Mouse (Mus musculus): ENCODE results near the gene Muc4. TPM values are rescaled to one million over a fixed set of nuclear protein-coding genes. Genes with fewer than 3 reads are reported as not detected.
A peak's percentile ranks its signal among the peaks of the same experiment; 100 is the strongest.

Gene Muc4
- polyA plus RNA-seq, 1 experiment from 2014 or later, result 2.3 TPM

- no peak for ATAC-seq (ENCODE audit: insufficient number of reproducible peaks, low FRiP score, low TSS enrichment, low read depth)
Measured at GRCm38 (mm10) chr16:32776676-32777075, 41.0 kb downstream of the Muc4 start.

GRCm38 (mm10) chr16:32778956-32779355 is 43.3 kb downstream of the Muc4 start:
- ATAC-seq (ENCODE audit: insufficient number of reproducible peaks, low FRiP score, low TSS enrichment, low read depth), result no peak
- H3K27me3 ChIP-seq, result 0 out of 2 replicates have a peak, but pooled peaks cover 3% of the 10 kb centered on the region
- H3K4me3 ChIP-seq (replicated peaks), result no peak overlapping the region
- no peaks in the 10 kb centered on the region for H3K4me1 ChIP-seq
- 59% methylated on average over 8 of the region's 8 CpGs for WGBS
- no peak overlapping the region for H3K9ac ChIP-seq
- H3K9me3 ChIP-seq (replicated peaks), result no peaks in the 10 kb centered on the region
- H3K4me2 ChIP-seq (replicated peaks), result no peak overlapping the region
- no peaks in the 10 kb centered on the region for H3K36me3 ChIP-seq
- no peak overlapping the region for H3K27ac ChIP-seq (replicated peaks)

More at GRCm38 (mm10) chr16:32776676-32777075, 41.0 kb downstream of the Muc4 start:
- H3K4me1 ChIP-seq, result no peaks in the 10 kb centered on the region
- 77% methylated on average over 10 of the region's 10 CpGs for WGBS
- H3K4me3 ChIP-seq (replicated peaks), result no peak overlapping the region
- no peak overlapping the region for H3K27ac ChIP-seq (replicated peaks)
- no peaks in the 10 kb centered on the region for H3K9me3 ChIP-seq (replicated peaks)
- H3K27me3 ChIP-seq, result 0 out of 2 replicates have a peak, but pooled peaks cover 3% of the 10 kb centered on the region
- H3K4me2 ChIP-seq (replicated peaks), result no peak overlapping the region
- no peaks in the 10 kb centered on the region for H3K36me3 ChIP-seq
- no peak overlapping the region for H3K9ac ChIP-seq

GRCm38 (mm10) chr16:32783324-32784062 is 47.8 kb downstream of the Muc4 start:
- no peaks in the 10 kb centered on the region for H3K36me3 ChIP-seq
- no peak; the same call in 1 of the 2 replicates for ATAC-seq (ENCODE audit: insufficient number of reproducible peaks, low FRiP score, low TSS enrichment, low read depth)
- H3K4me3 ChIP-seq (replicated peaks), result no peak overlapping the region
- no peak overlapping the region for H3K9ac ChIP-seq
- no peak overlapping the region for H3K4me2 ChIP-seq (replicated peaks)
- H3K27me3 ChIP-seq, result no peaks in the 10 kb centered on the region
- H3K4me1 ChIP-seq, result no peaks in the 10 kb centered on the region
- H3K27ac ChIP-seq (replicated peaks), result no peak overlapping the region
- H3K9me3 ChIP-seq (replicated peaks), result no peaks in the 10 kb centered on the region
- 52% methylated on average over 5 of the region's 5 CpGs for WGBS

GRCm38 (mm10) chr16:32784840-32785239 is 49.2 kb downstream of the Muc4 start:
- no peak overlapping the region for H3K9ac ChIP-seq
- H3K4me3 ChIP-seq (replicated peaks), result no peak overlapping the region
- H3K27me3 ChIP-seq, result no peaks in the 10 kb centered on the region
- H3K9me3 ChIP-seq (replicated peaks), result no peaks in the 10 kb centered on the region
- WGBS, result 78% methylated on average over 13 of the region's 13 CpGs
- no peak overlapping the region for H3K4me2 ChIP-seq (replicated peaks)
- H3K36me3 ChIP-seq, result no peaks in the 10 kb centered on the region
- ATAC-seq (ENCODE audit: insufficient number of reproducible peaks, low FRiP score, low TSS enrichment, low read depth), result no peak
- H3K4me1 ChIP-seq, result no peaks in the 10 kb centered on the region
- no peak overlapping the region for H3K27ac ChIP-seq (replicated peaks)

GRCm38 (mm10) chr16:32790056-32790455 is 54.4 kb downstream of the Muc4 start:
- H3K27me3 ChIP-seq, result no peaks in the 10 kb centered on the region
- no peak overlapping the region for H3K4me3 ChIP-seq (replicated peaks)
- no peak for ATAC-seq (ENCODE audit: insufficient number of reproducible peaks, low FRiP score, low TSS enrichment, low read depth)
- H3K36me3 ChIP-seq, result no peaks in the 10 kb centered on the region
- H3K4me2 ChIP-seq (replicated peaks), result no peak overlapping the region
- no peak overlapping the region for H3K27ac ChIP-seq (replicated peaks)
- 89% methylated on average over 5 of the region's 5 CpGs for WGBS
- H3K9me3 ChIP-seq (replicated peaks), result no peaks in the 10 kb centered on the region
- H3K9ac ChIP-seq, result no peak overlapping the region
- H3K4me1 ChIP-seq, result no peaks in the 10 kb centered on the region

- H3K36me3 ChIP-seq, result no peaks in the 10 kb centered on the region
- H3K27ac ChIP-seq (replicated peaks), result no peak overlapping the region
- ATAC-seq (ENCODE audit: insufficient number of reproducible peaks, low FRiP score, low TSS enrichment, low read depth), result no peak
- H3K4me3 ChIP-seq (replicated peaks), result no peak overlapping the region
- H3K27me3 ChIP-seq, result no peaks in the 10 kb centered on the region
- H3K4me1 ChIP-seq, result 0 out of 2 replicates have a peak, but pooled peaks cover 4% of the 10 kb centered on the region
- H3K9ac ChIP-seq, result no peak overlapping the region
- WGBS, result 82% methylated on average over 1 of the region's 1 CpGs
- H3K9me3 ChIP-seq (replicated peaks), result no peaks in the 10 kb centered on the region
- H3K4me2 ChIP-seq (replicated peaks), result no peak overlapping the region
Measured at GRCm38 (mm10) chr16:32795177-32795576, 59.5 kb downstream of the Muc4 start.

GRCm38 (mm10) chr16:32796676-32797425 is 61.2 kb downstream of the Muc4 start:
- no peak for ATAC-seq (ENCODE audit: insufficient number of reproducible peaks, low FRiP score, low TSS enrichment, low read depth)
- Histone ChIP-seq H3K9me3 (replicated peaks) (no peaks in the 10 kb centered on the region), H3K4me3 (replicated peaks) (no peak overlapping the region), H3K27ac (replicated peaks) (no peak overlapping the region), H3K4me1 (0 out of 2 replicates have a peak, but pooled peaks cover 4% of the 10 kb centered on the region), H3K9ac (no peak overlapping the region), H3K27me3 (no peaks in the 10 kb centered on the region), H3K4me2 (replicated peaks) (no peak overlapping the region), H3K36me3 (no peaks in the 10 kb centered on the region)
- 52% methylated on average over 14 of the region's 14 CpGs for WGBS

- H3K27me3 ChIP-seq, result no peaks in the 10 kb centered on the region
- H3K9ac ChIP-seq, result no peak within 1 kb of the TSS
- no peak for ATAC-seq (ENCODE audit: insufficient number of reproducible peaks, low FRiP score, low TSS enrichment, low read depth)
- H3K4me3 ChIP-seq (replicated peaks), result no peak within 1 kb of the TSS
- no peak within 1 kb of the TSS for H3K4me2 ChIP-seq (replicated peaks)
- H3K4me1 ChIP-seq, result 0 out of 2 replicates have a peak, but pooled peaks cover 4% of the 10 kb centered on the region
- 80% methylated on average over 3 of the region's 3 CpGs for WGBS
- no peak within 1 kb of the TSS for H3K27ac ChIP-seq (replicated peaks)
- no peaks in the 10 kb centered on the region for H3K9me3 ChIP-seq (replicated peaks)
- no peaks in the 10 kb centered on the region for H3K36me3 ChIP-seq
Measured at GRCm38 (mm10) chr16:32797426-32797689, 61.7 kb downstream of the Muc4 start, which contains the start of gene Muc20. TSS of gene Muc20 (minus strand) at chr16:32797435.

GRCm38 (mm10) chr16:32803252-32803853 is 67.7 kb downstream of the Muc4 start:
- Histone ChIP-seq H3K27ac (replicated peaks) (peak overlapping the region; percentile 55), H3K4me2 (replicated peaks) (no peak overlapping the region), H3K9me3 (replicated peaks) (no peaks in the 10 kb centered on the region), H3K9ac (no peak overlapping the region), H3K36me3 (no peaks in the 10 kb centered on the region), H3K4me3 (replicated peaks) (no peak overlapping the region), H3K4me1 (peaks cover 7% of the 10 kb centered on the region), H3K27me3 (no peaks in the 10 kb centered on the region)
- 44% methylated on average over 6 of the region's 6 CpGs for WGBS
- ATAC-seq (ENCODE audit: insufficient number of reproducible peaks, low FRiP score, low TSS enrichment, low read depth), result peak; percentile 53

GRCm38 (mm10) chr16:32803901-32804300 is 68.2 kb downstream of the Muc4 start:
- Histone ChIP-seq H3K27ac (replicated peaks) (no peak overlapping the region), H3K36me3 (no peaks in the 10 kb centered on the region), H3K4me1 (peaks cover 7% of the 10 kb centered on the region), H3K4me3 (replicated peaks) (no peak overlapping the region), H3K27me3 (no peaks in the 10 kb centered on the region), H3K9me3 (replicated peaks) (no peaks in the 10 kb centered on the region), H3K9ac (no peak overlapping the region), H3K4me2 (replicated peaks) (no peak overlapping the region)
- 40% methylated on average over 5 of the region's 5 CpGs for WGBS
- ATAC-seq (ENCODE audit: insufficient number of reproducible peaks, low FRiP score, low TSS enrichment, low read depth), result no peak

- Histone ChIP-seq H3K27ac (replicated peaks) (no peak overlapping the region), H3K4me3 (replicated peaks) (no peak overlapping the region), H3K4me1 (peaks cover 7% of the 10 kb centered on the region), H3K36me3 (no peaks in the 10 kb centered on the region), H3K9ac (no peak overlapping the region), H3K9me3 (replicated peaks) (no peaks in the 10 kb centered on the region), H3K4me2 (replicated peaks) (no peak overlapping the region), H3K27me3 (no peaks in the 10 kb centered on the region)
- no peak for ATAC-seq (ENCODE audit: insufficient number of reproducible peaks, low FRiP score, low TSS enrichment, low read depth)
- WGBS, result 71% methylated on average over 7 of the region's 7 CpGs
Measured at GRCm38 (mm10) chr16:32805151-32805550, 69.5 kb downstream of the Muc4 start.
